Mouse (Mus musculus) forebrain, postnatal 0 days (tissue): ENCODE data around the gene Hemgn. TPM values are rescaled to one million over a fixed set of nuclear protein-coding genes. Genes with fewer than 3 reads are reported as not detected.

Experiments
- ATAC-seq: fragments of 200-750 bp; cut with Nextera tagmentation; 2 replicates; pipeline ENCODE4 v1.8.0; 2017; ENCODE audit warnings: mild to moderate bottlenecking, moderate library complexity
- DNase-seq: peaks from one replicate; pipeline ENCODE4 v3.0.0-alpha.2; 2015
- H3K27ac ChIP-seq: fragments of 300-500 bp; sonication (generic); 2 replicates; pipeline ENCODE4 v1.5.1; 2014; ENCODE audit warnings: low read depth, mild to moderate bottlenecking, antibody characterized with exemption, low read length, moderate library complexity, mixed read lengths
- H3K27me3 ChIP-seq: fragments of 300-500 bp; sonication (generic); 2 replicates; pipeline ENCODE4 v1.6.1; 2014; ENCODE audit warnings: mild to moderate bottlenecking, low read length, mixed read lengths; ENCODE audit not compliant: insufficient read depth
- H3K36me3 ChIP-seq: fragments of 300-500 bp; sonication (generic); 2 replicates; pipeline ENCODE4 v1.6.1; 2014; ENCODE audit warnings: mild to moderate bottlenecking, moderate library complexity; ENCODE audit not compliant: insufficient read depth
- H3K4me1 ChIP-seq: fragments of 300-500 bp; sonication (generic); 2 replicates; pipeline ENCODE4 v1.6.1; 2014; ENCODE audit warnings: antibody characterized with exemption; ENCODE audit not compliant: insufficient read depth
- H3K4me2 ChIP-seq: fragments of 300-500 bp; sonication (generic); 2 replicates; pipeline ENCODE4 v1.6.1; 2014; ENCODE audit warnings: low read depth, mild to moderate bottlenecking, moderate library complexity
- H3K4me3 ChIP-seq: fragments of 300-500 bp; sonication (generic); 2 replicates; pipeline ENCODE4 v1.5.1; 2014; ENCODE audit warnings: low read depth, low read length, mixed read lengths
- H3K9ac ChIP-seq: fragments of 300-500 bp; sonication (generic); 2 replicates; pipeline ENCODE4 v1.6.1; 2014; ENCODE audit warnings: mild to moderate bottlenecking
- H3K9me3 ChIP-seq: fragments of 300-500 bp; sonication (generic); 2 replicates; pipeline ENCODE4 v1.6.1; 2016; ENCODE audit warnings: low read length
- CTCF ChIP-seq: sonication (generic); IDR thresholded peaks from 2 replicates; pipeline ENCODE4 v1.5.1; 2016; ENCODE audit warnings: antibody characterized with exemption, control low read depth, low read depth
- WGBS: fragments of 180-500 bp; shearing (Covaris S2); extraction: QIAGEN DNeasy Blood & Tissue Kit; methylation state at CpG from one replicate; pipeline ENCODE4 v1.1.7; 2014; 5-methylcytosine and 5-hydroxymethylcytosine counted together
- polyA plus RNA-seq: library from polyadenylated mRNA; unstranded; fragments of >200 nt; fragmentation: Nextera tagmentation; extraction: Ambion mirVana; gene quantifications from 2 replicates; pipeline ENCODE4 v1.2.1, GENCODE M21; 2015
- total RNA-seq: library from RNA; depleted of rRNA; stranded (reverse); fragments of >200 nt; gene quantifications from 2 replicates; pipeline ENCODE4 v1.2.3, GENCODE M21; 2014; rRNA removed

The Hemgn gene
- total RNA-seq (not detected in 2 replicates), polyA plus RNA-seq (not detected in 2 replicates)

- ATAC-seq (no peak), DNase-seq (no peak)
- no peak within 1 kb of the TSS for H3K4me3 ChIP-seq
- H3K9me3 ChIP-seq: no peaks in the 10 kb centered on the region
- no peaks in the 10 kb centered on the region for H3K4me1 ChIP-seq
- TF ChIP-seq CTCF: no peak
- H3K9ac ChIP-seq: no peak within 1 kb of the TSS
- H3K27ac ChIP-seq: no peak within 1 kb of the TSS
- WGBS: 78% methylated on average over 7 of the region's 7 CpGs
- H3K4me2 ChIP-seq: no peak within 1 kb of the TSS
- no peaks in the 10 kb centered on the region for H3K36me3 ChIP-seq
- H3K27me3 ChIP-seq: no peaks in the 10 kb centered on the region
Observed at GRCm38 (mm10) chr4:46413406-46413805, at the start of gene Hemgn. TSS of gene Hemgn (minus strand) at chr4:46413506.

GRCm38 (mm10) chr4:46458411-46458810, 45.1 kb upstream of the Hemgn start:
- Histone ChIP-seq H3K4me2 (no peak overlapping the region), H3K4me1 (peaks cover 14% of the 10 kb centered on the region), H3K9me3 (no peaks in the 10 kb centered on the region), H3K4me3 (no peak overlapping the region), H3K27me3 (no peaks in the 10 kb centered on the region), H3K27ac (no peak overlapping the region), H3K36me3 (no peaks in the 10 kb centered on the region; the same call in 1 of the 2 replicates), H3K9ac (no peak overlapping the region)
- no peak for DNase-seq
- WGBS: 83% methylated on average over 2 of the region's 2 CpGs
- ATAC-seq: no peak
- TF ChIP-seq CTCF: peak; percentile 21; the same call in 1 of the 2 replicates

GRCm38 (mm10) chr4:46457186-46457585, 43.9 kb upstream of the Hemgn start:
- Histone ChIP-seq H3K27me3 (no peaks in the 10 kb centered on the region), H3K4me1 (peaks cover 21% of the 10 kb centered on the region), H3K27ac (no peak overlapping the region), H3K9ac (no peak overlapping the region), H3K36me3 (no peaks in the 10 kb centered on the region), H3K4me3 (no peak overlapping the region), H3K4me2 (no peak overlapping the region), H3K9me3 (no peaks in the 10 kb centered on the region)
- TF ChIP-seq CTCF: no peak
- ATAC-seq: no peak
- WGBS: 97% methylated on average over 3 of the region's 3 CpGs
- no peak for DNase-seq

- Histone ChIP-seq H3K27ac (no peak overlapping the region), H3K4me3 (no peak overlapping the region)
Observed at GRCm38 (mm10) chr4:46456762-46457161, 43.5 kb upstream of the Hemgn start.

GRCm38 (mm10) chr4:46454097-46454864, 41.0 kb upstream of the Hemgn start:
- Histone ChIP-seq H3K27ac (no peak overlapping the region), H3K27me3 (no peaks in the 10 kb centered on the region), H3K4me2 (no peak overlapping the region), H3K9ac (no peak overlapping the region), H3K4me3 (no peak overlapping the region), H3K36me3 (no peaks in the 10 kb centered on the region), H3K4me1 (peaks cover 21% of the 10 kb centered on the region), H3K9me3 (no peaks in the 10 kb centered on the region)
- peak; percentile 13 for DNase-seq
- 53% methylated on average over 5 of the region's 5 CpGs for WGBS
- no peak for ATAC-seq
- TF ChIP-seq CTCF: no peak

More at GRCm38 (mm10) chr4:46456762-46457161, 43.5 kb upstream of the Hemgn start:
- no peak overlapping the region for H3K4me2 ChIP-seq
- peaks cover 21% of the 10 kb centered on the region for H3K4me1 ChIP-seq
- no peaks in the 10 kb centered on the region for H3K27me3 ChIP-seq
- H3K9ac ChIP-seq: no peak overlapping the region
- 91% methylated on average over 4 of the region's 4 CpGs for WGBS
- no peaks in the 10 kb centered on the region for H3K36me3 ChIP-seq
- TF ChIP-seq CTCF: no peak
- ATAC-seq: no peak
- H3K9me3 ChIP-seq: no peaks in the 10 kb centered on the region
- no peak for DNase-seq

- peak overlapping the region; percentile 88 for H3K4me2 ChIP-seq
- no peak for TF ChIP-seq CTCF
Observed at GRCm38 (mm10) chr4:46452855-46453719, 39.8 kb upstream of the Hemgn start.

More at GRCm38 (mm10) chr4:46452855-46453719, 39.8 kb upstream of the Hemgn start:
- Histone ChIP-seq H3K36me3 (no peaks in the 10 kb centered on the region), H3K9me3 (no peaks in the 10 kb centered on the region), H3K27ac (0 out of 2 replicates have a peak overlapping the region, but pooled peaks have one; percentile 98), H3K4me3 (peak overlapping the region; percentile 74), H3K9ac (no peak overlapping the region), H3K27me3 (no peaks in the 10 kb centered on the region), H3K4me1 (peaks cover 21% of the 10 kb centered on the region)
- ATAC-seq (no peak), DNase-seq (no peak)
- 43% methylated on average over 13 of the region's 13 CpGs for WGBS
